In genomic region chr3:32690008-32690407, GRCm38 (mm10) we compare ENCODE assay signal across 17 mouse cellular contexts.
"Had no signal": no experiment of that assay in that cellular context is flagged by ENCODE, and none has a peak within 500 bp of the region (broad histone marks: within the 10 kb centered on the region; RNA-seq: fewer than 3 reads in every experiment).

No protein-coding gene starts in this region.

- H3K27me3 ChIP-seq: kidney, embryonic 15.5 days; limb, embryonic 15.5 days; midbrain, embryonic 15.5 days; neural tube, embryonic 13.5 days; stomach, embryonic 15.5 days had no signal

- H3K27ac ChIP-seq: kidney, embryonic 15.5 days; left cerebral cortex, adult 2 months; limb, embryonic 15.5 days; midbrain, embryonic 15.5 days; neural tube, embryonic 13.5 days; stomach, embryonic 15.5 days had no signal

- ATAC-seq: midbrain, embryonic 15.5 days had no signal

- H3K9ac ChIP-seq: kidney, embryonic 15.5 days; limb, embryonic 15.5 days; lung, embryonic 14.5 days; midbrain, embryonic 15.5 days; neural tube, embryonic 13.5 days; stomach, embryonic 15.5 days had no signal

- H3K4me3 ChIP-seq: kidney, embryonic 15.5 days; left cerebral cortex, adult 2 months; limb, embryonic 15.5 days; midbrain, embryonic 15.5 days; neural tube, embryonic 13.5 days; stomach, embryonic 15.5 days had no signal

- H3K4me1 ChIP-seq: kidney, embryonic 15.5 days; limb, embryonic 15.5 days; midbrain, embryonic 15.5 days; neural tube, embryonic 13.5 days; stomach, embryonic 15.5 days had no signal

- H3K4me2 ChIP-seq: kidney, embryonic 15.5 days; limb, embryonic 15.5 days; lung, embryonic 14.5 days; midbrain, embryonic 11.5 days; midbrain, embryonic 15.5 days; neural tube, embryonic 13.5 days; stomach, embryonic 15.5 days had no signal

- H3K36me3 ChIP-seq: kidney, embryonic 15.5 days; limb, embryonic 15.5 days; midbrain, embryonic 15.5 days; neural tube, embryonic 13.5 days; stomach, embryonic 15.5 days had no signal

- H3K9me3 ChIP-seq: kidney, embryonic 15.5 days; limb, embryonic 15.5 days; midbrain, embryonic 15.5 days; neural tube, embryonic 13.5 days; stomach, embryonic 15.5 days had no signal

- DNase-seq: kidney, adult 2 months; kidney, postnatal 14 days; lung, embryonic 14.5 days; lung, postnatal 10 days; lung, postnatal 4 days; retina, postnatal 1 day; right cerebral cortex, postnatal 4 days; spleen, adult 18-20 months; thymus, adult 2 months; thymus, postnatal 36 days had no signal
